ENCODE assay signal across 8 mouse cellular contexts in genomic region chrX:74392535-74393443, GRCm38 (mm10). TPM values are rescaled to one million over a fixed set of nuclear protein-coding genes. Genes with fewer than 3 reads are reported as not detected.
A peak's percentile ranks its signal among the peaks of the same experiment; 100 is the strongest.
DNase-seq lines count a peak whose midpoint lies in the region; ATAC-seq lines count a peak whose summit lies in the region.

TSS of gene Fam3a (minus strand) at chrX:74393272.
TSS of gene Ikbkg (plus strand) at chrX:74393290.

- peak within 1 kb of the TSS; percentile 92 for H3K27ac ChIP-seq in hindbrain, embryonic 10.5 days

- no peaks in the 10 kb centered on the region for H3K27me3 ChIP-seq in hindbrain, embryonic 10.5 days (ENCODE audit: insufficient read depth, poor library complexity, severe bottlenecking)

- peak; percentile 100 for ATAC-seq in frontal cortex, adult (ENCODE audit: low TSS enrichment)

- peak; percentile 91 for DNase-seq in MN1 (ENCODE audit: low spot score)
- peak; percentile 82 for DNase-seq in cerebellum, adult 9-10 months
- peak; percentile 78 for DNase-seq in hindbrain, embryonic 10.5 days (ENCODE audit: low spot score)
- DNase-seq in layer of hippocampus, postnatal 14 days (ENCODE audit: low spot score in 2 of 2) = peak; percentile 57 to 76
- peak; percentile 80 for DNase-seq in lung, postnatal 14 days
- DNase-seq in retina, adult 2 months (ENCODE audit: low read depth, low spot score) = peak; percentile 70
- peak; percentile 79 to 90 for DNase-seq in thymus, postnatal 36 days

- H3K9me3 ChIP-seq in hindbrain, embryonic 10.5 days = no peaks in the 10 kb centered on the region

- 20% methylated on average over 30 of the region's 30 CpGs for WGBS in hindbrain, embryonic 10.5 days

- H3K4me3 ChIP-seq in hindbrain, embryonic 10.5 days = peak within 1 kb of the TSS; percentile 61

- peaks cover 4% of the 10 kb centered on the region; the same call in 1 of the 2 replicates for H3K4me1 ChIP-seq in hindbrain, embryonic 10.5 days (replicated peaks)

- peaks cover 5% of the 10 kb centered on the region; the same call in 1 of the 2 replicates for H3K36me3 ChIP-seq in hindbrain, embryonic 10.5 days

RNA-seq across cellular contexts. Expression of gene Fam3a, which starts in this region (rescaled TPM):
- polyA plus RNA-seq in hindbrain, embryonic 10.5 days (2016; fragmentation: Nextera tagmentation; extraction: Ambion mirVana) = 27.3 and 30.8 TPM in 2 replicates
- total RNA-seq in layer of hippocampus, postnatal 14 days (2021) = 10 to 100 TPM; 16.9 to 23.5 TPM

RNA-seq across cellular contexts. Expression of gene Ikbkg, which starts in this region (rescaled TPM):
- 17.0 and 20.1 TPM in 2 replicates for polyA plus RNA-seq in hindbrain, embryonic 10.5 days (2016; fragmentation: Nextera tagmentation; extraction: Ambion mirVana)
- total RNA-seq in layer of hippocampus, postnatal 14 days (2021) = 10 to 100 TPM; 45.3 to 47.5 TPM

Comparison
In these comparisons a context has a peak if more than half of its experiments do, and no peak if none do; other contexts are left out.
1. Peak in every context shown above with its lines: DNase-seq, ATAC-seq, H3K4me3 ChIP-seq and H3K27ac ChIP-seq.